In the genomic region with DNA sequence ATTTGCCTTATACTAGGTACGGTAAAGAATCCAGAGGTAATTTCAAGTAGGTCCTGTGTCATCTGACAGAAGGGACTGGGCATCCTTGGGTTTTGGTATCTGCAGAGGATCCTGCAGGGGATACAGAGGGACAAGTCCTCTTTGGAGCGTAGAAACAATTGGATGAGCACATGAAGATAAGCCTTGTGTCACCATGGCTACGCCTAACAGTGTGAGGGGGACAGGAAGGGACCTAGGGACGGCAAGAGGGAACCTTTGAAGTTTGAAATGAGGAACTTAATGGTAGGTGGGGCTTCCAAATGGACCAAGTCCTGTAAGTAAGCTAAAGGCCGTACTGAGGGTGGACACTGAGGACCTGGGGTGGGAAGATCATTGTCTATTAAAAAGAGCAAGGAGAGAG, we compare ENCODE assay signal across 15 mouse cellular contexts.
"Had no signal": no experiment of that assay in that cellular context is flagged by ENCODE, and none has a peak within 500 bp of the region (broad histone marks: within the 10 kb centered on the region; RNA-seq: fewer than 3 reads in every experiment).

No protein-coding gene starts in this region.

- DNase-seq: retina, postnatal 1 day; right cerebral cortex, adult 18-20 months; right cerebral cortex, postnatal 14 days; right cerebral cortex, postnatal 25 days; right cerebral cortex, postnatal 4 days; spleen, adult 18-20 months; thymus, adult 18-20 months; thymus, adult 2 months; thymus, postnatal 14 days; thymus, postnatal 36 days; thymus, postnatal 4 days had no signal

- H3K27ac ChIP-seq: neural tube, embryonic 13.5 days; neural tube, embryonic 15.5 days; stomach, embryonic 15.5 days; stomach, postnatal 0 days had no signal

- H3K4me1 ChIP-seq: neural tube, embryonic 13.5 days had no signal

- H3K36me3 ChIP-seq: neural tube, embryonic 13.5 days; neural tube, embryonic 15.5 days; stomach, embryonic 15.5 days had no signal

- H3K4me3 ChIP-seq: neural tube, embryonic 13.5 days; neural tube, embryonic 15.5 days; stomach, embryonic 15.5 days had no signal

- H3K9ac ChIP-seq: neural tube, embryonic 13.5 days; neural tube, embryonic 15.5 days; stomach, embryonic 15.5 days had no signal

- H3K4me2 ChIP-seq: neural tube, embryonic 13.5 days; neural tube, embryonic 15.5 days; stomach, embryonic 15.5 days had no signal

- H3K27me3 ChIP-seq: neural tube, embryonic 13.5 days; neural tube, embryonic 15.5 days; stomach, embryonic 15.5 days had no signal

- H3K9me3 ChIP-seq: neural tube, embryonic 13.5 days; neural tube, embryonic 15.5 days; stomach, embryonic 15.5 days had no signal
